Mouse (Mus musculus) ES-E14 (cell line): ENCODE results near the gene Hoxd10. TPM values are rescaled to one million over a fixed set of nuclear protein-coding genes. Genes with fewer than 3 reads are reported as not detected.
A peak's percentile ranks its signal among the peaks of the same experiment; 100 is the strongest.

ENCODE experiments used
- DNase-seq: peaks from one replicate; pipeline ENCODE4 v3.0.0-alpha.2; 2013; ENCODE audit warnings: low read depth, low spot score
- H3K27ac ChIP-seq: 2 replicates; pipeline ENCODE4 v1.5.1; 2012; ENCODE audit warnings: low read depth, mild to moderate bottlenecking, low read length, moderate library complexity, mixed read lengths; ENCODE audit not compliant: poor library complexity, insufficient read depth, severe bottlenecking
- H3K36me3 ChIP-seq: 2 replicates; pipeline ENCODE4 v1.6.1; 2012; ENCODE audit warnings: mild to moderate bottlenecking, low read length, moderate library complexity, mixed read lengths; ENCODE audit not compliant: control insufficient read depth, poor library complexity, insufficient read depth, severe bottlenecking
- H3K4me1 ChIP-seq, 2 experiments: fragments of 150-350 bp in 1 of 2; sonication (generic) in 1 of 2; 2 replicates each; pipeline ENCODE4 v1.6.1; 2012; ENCODE audit warnings: low read length in 2 of 2, mild to moderate bottlenecking in 1 of 2, mixed read lengths in 1 of 2; ENCODE audit not compliant: control insufficient read depth in 2 of 2, insufficient read depth in 2 of 2, poor library complexity in 1 of 2
- H3K4me3 ChIP-seq, 2 experiments: fragments of 150-350 bp in 1 of 2; sonication (generic) in 1 of 2; 2 replicates each; pipeline ENCODE4 v1.5.1; 2012; ENCODE audit warnings: low read length in 2 of 2, low read depth in 1 of 2, mild to moderate bottlenecking in 1 of 2, mixed read lengths in 1 of 2; ENCODE audit not compliant: insufficient read depth in 1 of 2, poor library complexity in 1 of 2, severe bottlenecking in 1 of 2
- H3K9ac ChIP-seq: 2 replicates; pipeline ENCODE4 v1.6.1; 2012; ENCODE audit warnings: low read depth, mild to moderate bottlenecking, low read length, mixed read lengths; ENCODE audit not compliant: poor library complexity, insufficient read depth, severe bottlenecking
- H3K9me3 ChIP-seq: fragments of 150-350 bp; sonication (generic); 2 replicates; pipeline ENCODE4 v1.6.1; 2012; ENCODE audit warnings: low read depth, mild to moderate bottlenecking, low read length; ENCODE audit not compliant: control insufficient read depth, insufficient read depth
- CHD2 ChIP-seq: IDR thresholded peaks from 2 replicates; pipeline ENCODE4 v1.6.1; 2014; ENCODE audit warnings: mild to moderate bottlenecking, low read depth, low read length, inconsistent platforms
- HCFC1 ChIP-seq: IDR thresholded peaks from 2 replicates; pipeline ENCODE4 v1.6.1; 2012; ENCODE audit warnings: low read length, inconsistent platforms, borderline replicate concordance; ENCODE audit not compliant: insufficient read depth
- MAFK ChIP-seq: IDR thresholded peaks from 2 replicates; pipeline ENCODE4 v1.6.1; 2014; ENCODE audit warnings: mild to moderate bottlenecking, low read depth, low read length, inconsistent platforms; ENCODE audit not compliant: insufficient read depth
- ZC3H11A ChIP-seq: IDR thresholded peaks from 2 replicates; pipeline ENCODE4 v1.6.1; 2012; ENCODE audit warnings: low read depth, mild to moderate bottlenecking, inconsistent platforms, low read length, borderline replicate concordance
- ZNF384 ChIP-seq: IDR thresholded peaks from 2 replicates; pipeline ENCODE4 v1.6.1; 2012; ENCODE audit warnings: low read depth, low read length, inconsistent platforms
- in situ Hi-C, 2 experiments: fragments of 600-800 bp; cut with MboI; formaldehyde crosslinking; loops; one replicate each; pipeline ENCODE4 v1.15.1; 2025; ENCODE audit warnings: low sequenced_read_pairs in 2 of 2, inconsistent platforms in 1 of 2; ENCODE audit not compliant: unreplicated experiment in 2 of 2
- total RNA-seq: library from RNA; depleted of rRNA; stranded (reverse); fragments of 300-350 nt; gene quantifications from 2 replicates; pipeline ENCODE4 v1.2.3, GENCODE M21; 2012

Gene Hoxd10
- total RNA-seq, 1 experiment = 0.40 TPM

DNA sequence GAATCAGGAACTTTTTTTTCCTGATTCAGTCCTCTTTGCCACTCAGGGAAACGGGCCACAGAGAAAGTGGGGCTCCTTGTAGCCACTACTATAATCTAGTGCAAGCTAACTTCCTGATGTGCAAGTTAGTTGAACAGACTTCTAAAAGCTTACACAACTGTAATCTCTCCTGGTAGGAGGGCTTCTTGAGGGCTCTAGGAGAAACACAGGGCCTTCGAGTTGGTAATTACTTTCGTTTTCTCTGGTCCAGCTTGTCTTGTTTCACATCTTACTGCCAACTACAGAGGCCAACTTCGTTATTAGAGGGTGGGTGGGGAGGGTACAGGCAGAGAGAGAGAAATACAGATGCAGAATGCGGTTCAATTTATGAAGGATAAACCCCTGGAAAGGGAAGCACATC, 19.9 kb upstream of the Hoxd10 start:
- no peak for TF ChIP-seq ZNF384
- no peak for TF ChIP-seq CHD2
- no peak for TF ChIP-seq HCFC1
- no peak for TF ChIP-seq ZC3H11A
- no peak for TF ChIP-seq MAFK
- in situ Hi-C loops = loop anchor here (25.0 kb wide), 2 partner anchors 610 to 1110 kb away; no protein-coding TSS in a partner anchor
- DNase-seq = no peak
- Histone ChIP-seq H3K9ac (no peak overlapping the region), H3K9me3 (no peaks in the 10 kb centered on the region), H3K27ac (no peak overlapping the region), H3K4me1 (peaks cover 0 to 5% of the 10 kb centered on the region in 2 experiments; a peak in 1 of 4 replicates), H3K36me3 (no peaks in the 10 kb centered on the region), H3K4me3 (no peak overlapping the region)

DNA sequence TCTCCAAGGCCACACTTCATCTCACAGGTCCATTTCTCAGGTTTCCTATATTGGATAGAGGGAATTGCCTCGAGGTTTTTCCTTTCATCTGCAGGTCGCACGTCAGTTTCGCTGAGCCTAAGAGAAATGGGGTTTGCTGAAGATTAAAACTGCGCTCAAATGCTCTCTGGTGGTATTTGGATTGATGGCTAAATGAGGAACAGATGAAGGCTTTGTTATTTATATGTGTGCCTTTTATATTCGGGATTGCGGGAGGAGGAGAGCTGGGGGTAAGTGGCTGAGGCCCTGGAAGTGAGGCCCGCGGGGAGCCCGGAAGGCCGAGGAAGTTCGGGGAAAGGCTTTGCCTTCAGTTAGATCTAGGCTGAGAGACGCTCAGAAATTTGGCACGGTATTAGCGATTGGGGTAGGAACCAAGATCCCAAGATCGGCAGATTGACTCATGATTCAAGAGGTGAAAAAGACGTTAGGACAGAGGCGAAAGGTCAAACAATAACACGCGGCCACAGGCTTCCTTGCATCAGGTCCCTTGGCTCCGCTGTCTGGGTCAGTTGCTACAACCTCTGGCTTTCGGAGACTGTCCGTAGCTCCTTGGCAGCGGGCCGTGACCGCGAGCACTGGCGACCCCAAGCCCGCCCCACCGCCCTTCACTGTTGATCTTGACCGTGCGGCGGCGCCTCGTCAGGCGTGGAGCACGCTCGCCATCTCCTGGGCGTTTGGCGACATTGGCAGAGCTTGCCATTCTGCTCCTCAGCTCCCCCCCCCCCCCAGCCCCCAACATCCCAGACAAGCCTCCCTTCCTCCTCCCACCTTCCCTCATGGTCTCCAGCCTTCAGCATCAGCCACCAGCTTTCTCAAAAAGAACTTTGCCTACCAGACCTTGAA, 19.0 kb upstream of the Hoxd10 start:
- TF ChIP-seq HCFC1 = no peak
- TF ChIP-seq MAFK = no peak
- TF ChIP-seq ZC3H11A = 0 out of 2 replicates have a peak, but pooled peaks have one; percentile 31
- no peak for TF ChIP-seq ZNF384

DNA sequence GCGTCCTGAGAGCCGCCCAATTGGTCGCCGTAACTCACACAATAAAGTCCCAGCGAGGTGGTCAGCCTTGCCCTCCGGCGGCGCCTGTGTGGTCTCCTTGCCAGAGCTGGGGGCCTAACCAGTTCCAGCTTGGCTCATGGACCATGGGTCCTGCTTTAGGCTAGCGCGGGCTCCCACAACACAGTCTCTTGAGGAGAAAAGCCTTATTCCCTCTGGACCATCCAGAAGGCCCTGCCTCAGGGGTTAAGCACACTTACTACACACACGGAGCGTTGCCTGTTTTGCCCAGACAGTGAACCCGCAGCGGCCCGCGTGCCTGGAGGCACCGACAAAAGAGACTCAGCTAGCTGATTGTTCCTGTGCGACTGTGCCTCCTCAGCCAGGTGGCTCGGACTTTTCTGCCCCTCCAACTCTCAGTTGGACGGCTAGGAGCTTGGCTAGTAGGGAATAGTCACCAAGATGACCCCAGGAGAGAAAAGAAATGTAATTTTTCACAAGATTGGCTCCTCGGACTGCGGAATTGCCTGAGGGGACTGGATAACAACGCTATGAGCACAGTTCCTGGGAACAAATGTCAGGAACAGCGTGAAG, 17.8 kb upstream of the Hoxd10 start:
- DNase-seq = no peak
- no peak overlapping the region for H3K9ac ChIP-seq
- no peaks in the 10 kb centered on the region for H3K9me3 ChIP-seq
- peaks cover 0 to 2% of the 10 kb centered on the region in 2 experiments; a peak in 1 of 4 replicates for H3K4me1 ChIP-seq
- in situ Hi-C loops = loop anchor here (25.0 kb wide), 2 partner anchors 612 to 1112 kb away; no protein-coding TSS in a partner anchor
- no peak overlapping the region for H3K27ac ChIP-seq
- no peak overlapping the region for H3K4me3 ChIP-seq
- no peak for TF ChIP-seq HCFC1
- TF ChIP-seq MAFK = no peak
- TF ChIP-seq ZC3H11A = no peak
- TF ChIP-seq ZNF384 = no peak
- TF ChIP-seq CHD2 = no peak
- H3K36me3 ChIP-seq = no peaks in the 10 kb centered on the region

More for the DNA sequence above, 19.0 kb upstream of the Hoxd10 start:
- H3K36me3 ChIP-seq = no peaks in the 10 kb centered on the region
- peak overlapping the region; percentile 15; the same call in 1 of the 2 replicates for H3K9ac ChIP-seq
- peaks cover 0 to 5% of the 10 kb centered on the region in 2 experiments; a peak in 1 of 4 replicates for H3K4me1 ChIP-seq
- H3K4me3 ChIP-seq = peak overlapping the region; percentile 44 to 55
- no peaks in the 10 kb centered on the region for H3K9me3 ChIP-seq
- no peak overlapping the region for H3K27ac ChIP-seq
- no peak for DNase-seq
- in situ Hi-C loops = loop anchor here (25.0 kb wide), 2 partner anchors 610 to 1110 kb away; no protein-coding TSS in a partner anchor

DNA sequence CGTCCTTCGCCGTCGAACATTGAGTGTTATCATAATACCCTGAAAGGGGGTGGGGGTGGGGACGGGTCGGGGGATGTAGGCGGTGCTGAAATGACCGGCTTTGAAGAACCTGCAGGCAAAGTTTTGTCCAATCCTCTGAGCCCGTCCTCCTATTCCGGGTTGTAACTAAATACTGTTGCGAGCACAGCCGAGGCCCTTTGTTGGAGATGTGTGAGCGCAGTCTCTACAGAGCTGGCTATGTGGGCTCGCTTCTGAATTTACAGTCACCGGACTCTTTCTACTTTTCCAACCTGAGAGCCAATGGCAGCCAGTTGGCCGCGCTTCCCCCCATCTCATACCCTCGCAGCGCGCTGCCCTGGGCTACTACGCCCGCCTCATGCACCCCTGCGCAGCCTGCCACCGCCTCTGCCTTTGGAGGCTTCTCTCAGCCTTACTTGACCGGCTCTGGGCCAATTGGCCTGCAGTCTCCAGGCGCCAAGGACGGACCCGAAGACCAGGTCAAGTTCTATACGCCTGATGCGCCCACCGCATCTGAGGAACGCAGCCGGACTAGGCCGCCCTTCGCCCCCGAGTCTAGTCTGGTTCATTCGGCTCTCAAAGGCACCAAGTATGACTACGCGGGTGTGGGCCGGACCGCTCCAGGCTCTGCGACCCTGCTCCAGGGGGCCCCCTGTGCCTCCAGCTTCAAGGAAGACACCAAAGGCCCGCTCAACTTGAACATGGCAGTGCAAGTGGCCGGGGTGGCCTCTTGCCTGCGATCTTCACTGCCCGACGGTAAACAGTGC, 16.7 kb upstream of the Hoxd10 start, which contains the start of gene Hoxd12:
Hoxd12 (plus strand) TSS at position 133 of the 785 bp plus-strand sequence.
- peak within 1 kb of the TSS in 1 of 2 experiments; percentile 18; a peak in 1 of 4 replicates for H3K4me3 ChIP-seq

More for the DNA sequence above, 16.7 kb upstream of the Hoxd10 start, which contains the start of gene Hoxd12:
- H3K4me1 ChIP-seq = peaks cover 0 to 5% of the 10 kb centered on the region in 2 experiments; a peak in 1 of 4 replicates
- no peaks in the 10 kb centered on the region for H3K9me3 ChIP-seq
- TF ChIP-seq ZNF384 = no peak
- no peak for TF ChIP-seq CHD2
- H3K36me3 ChIP-seq = no peaks in the 10 kb centered on the region
- in situ Hi-C loops = loop anchor here (25.0 kb wide), 3 partner anchors 613 to 1113 kb away; no protein-coding TSS in a partner anchor
- no peak within 1 kb of the TSS for H3K27ac ChIP-seq
- no peak for DNase-seq
- H3K9ac ChIP-seq = no peak within 1 kb of the TSS
